Mouse (Mus musculus) urinary bladder, postnatal 10 days (tissue): ENCODE results near the gene Hsh2d.
A peak's percentile ranks its signal among the peaks of the same experiment; 100 is the strongest.

Experiments
- DNase-seq: peaks from one replicate; pipeline ENCODE4 v3.0.0; 2022; ENCODE audit warnings: low spot score

Hsh2d gene

GRCm38 (mm10) chr8:72189417-72190214 is at the start of gene Hsh2d:
Gene Hsh2d (plus strand): TSS chr8:72189638.
- no peak for DNase-seq

GRCm38 (mm10) chr8:72143256-72143824 is 46.1 kb upstream of the Hsh2d start:
- DNase-seq = no peak

- DNase-seq = no peak
Observed at GRCm38 (mm10) chr8:72144345-72144975, 45.0 kb upstream of the Hsh2d start.

DNA sequence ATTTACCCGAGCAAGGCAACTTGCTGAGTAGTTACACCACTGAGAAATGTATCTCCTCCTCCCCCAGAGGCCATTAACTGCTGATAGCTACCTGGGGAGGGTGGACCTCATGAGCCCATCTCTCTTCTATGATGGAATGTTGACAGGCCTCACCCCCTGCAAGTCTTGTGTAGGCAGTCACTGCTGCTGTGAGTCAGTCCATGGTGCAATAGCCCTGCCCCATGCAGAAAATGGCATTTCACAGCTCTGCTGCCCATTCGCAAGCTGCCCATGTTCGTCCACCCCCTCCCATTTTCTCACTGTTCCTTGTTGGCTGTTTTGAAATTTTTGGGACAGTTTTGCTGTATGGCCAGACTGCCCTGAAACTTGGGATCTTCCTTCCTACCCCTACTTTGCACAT is 43.9 kb upstream of the Hsh2d start:
- no peak for DNase-seq

- no peak for DNase-seq
Observed at GRCm38 (mm10) chr8:72146056-72146455, 43.4 kb upstream of the Hsh2d start.

DNA sequence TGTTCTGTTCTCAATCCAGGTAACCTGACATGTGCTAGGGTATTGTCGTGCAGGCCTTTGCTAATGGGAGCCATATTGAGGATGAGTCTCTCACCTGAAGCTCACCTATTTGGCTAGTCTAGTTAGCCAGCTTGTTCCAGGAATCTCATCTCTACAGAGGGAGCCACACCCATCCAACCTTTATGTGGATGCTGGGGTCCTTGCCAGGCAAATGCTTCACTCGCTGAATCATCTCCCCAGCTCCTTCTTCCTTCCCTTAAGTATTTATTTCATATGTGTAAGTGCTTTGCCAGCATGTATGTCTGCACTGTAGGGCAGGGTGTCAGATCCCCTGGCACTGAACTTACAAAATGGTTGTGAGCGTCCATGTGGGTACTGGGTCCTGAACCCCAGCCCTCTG is 42.9 kb upstream of the Hsh2d start:
- DNase-seq = no peak

DNA sequence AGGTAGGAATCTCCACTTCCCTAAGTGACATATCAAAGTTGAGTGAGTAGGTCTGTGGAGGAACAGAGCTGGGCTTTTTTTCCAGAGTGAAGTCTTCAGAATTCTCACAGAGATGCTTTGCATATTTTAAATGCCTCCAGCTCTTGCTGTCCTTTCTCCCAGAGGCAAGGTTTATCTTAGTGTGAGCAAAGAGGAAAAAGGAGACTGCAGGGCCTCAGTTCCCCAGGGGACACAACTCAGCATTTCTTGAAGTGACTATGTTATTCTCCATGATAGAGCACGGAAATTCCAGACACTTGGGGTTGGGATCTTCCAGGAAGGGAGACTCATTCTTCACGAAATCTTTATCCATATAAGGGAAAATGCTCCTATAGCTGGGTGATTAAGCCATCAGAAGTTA is 42.2 kb upstream of the Hsh2d start:
- DNase-seq = no peak

DNA sequence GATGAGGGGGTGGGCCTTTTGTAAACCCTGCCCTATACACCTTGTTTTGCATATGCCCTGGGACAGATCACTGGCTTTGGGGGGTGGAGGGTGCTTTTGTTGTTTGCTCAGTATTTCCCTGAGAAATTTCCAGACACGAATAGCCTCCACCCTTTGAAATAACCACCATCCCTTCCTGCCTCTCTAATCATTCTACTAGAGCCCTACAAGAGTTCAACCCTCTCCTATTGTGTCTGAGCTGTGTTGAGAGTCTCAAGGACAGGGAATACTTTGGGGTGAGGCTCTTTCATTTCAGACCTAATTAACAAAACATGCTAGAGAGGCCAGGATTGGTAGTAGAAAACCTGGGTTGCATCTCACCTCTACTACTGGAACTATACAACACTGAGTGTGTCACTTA is 40.4 kb upstream of the Hsh2d start:
- no peak for DNase-seq

GRCm38 (mm10) chr8:72151418-72152078 is 37.9 kb upstream of the Hsh2d start:
- no peak for DNase-seq

- DNase-seq = no peak
Observed at GRCm38 (mm10) chr8:72153382-72153781, 36.1 kb upstream of the Hsh2d start.

DNA sequence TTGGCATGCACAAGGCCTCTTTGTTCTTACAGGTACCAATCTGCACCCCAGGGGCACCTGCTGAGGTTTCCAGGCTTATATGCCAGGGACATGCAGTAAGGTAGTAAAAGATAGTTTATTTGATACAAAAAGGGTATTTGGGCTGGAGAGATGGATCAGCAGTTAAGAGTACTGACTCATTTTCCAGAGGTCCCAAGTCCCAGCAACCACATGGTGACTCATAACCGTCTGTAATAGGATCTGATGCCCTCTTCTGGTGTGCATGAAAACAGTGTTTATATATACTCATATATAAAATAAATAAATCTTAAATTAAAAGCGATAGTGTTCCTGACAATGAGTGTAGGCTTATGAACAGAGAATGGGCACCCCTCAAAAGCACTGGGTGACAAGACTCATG is 31.3 kb upstream of the Hsh2d start:
- DNase-seq = no peak

- DNase-seq = no peak
Observed at GRCm38 (mm10) chr8:72158726-72159125, 30.7 kb upstream of the Hsh2d start.

DNA sequence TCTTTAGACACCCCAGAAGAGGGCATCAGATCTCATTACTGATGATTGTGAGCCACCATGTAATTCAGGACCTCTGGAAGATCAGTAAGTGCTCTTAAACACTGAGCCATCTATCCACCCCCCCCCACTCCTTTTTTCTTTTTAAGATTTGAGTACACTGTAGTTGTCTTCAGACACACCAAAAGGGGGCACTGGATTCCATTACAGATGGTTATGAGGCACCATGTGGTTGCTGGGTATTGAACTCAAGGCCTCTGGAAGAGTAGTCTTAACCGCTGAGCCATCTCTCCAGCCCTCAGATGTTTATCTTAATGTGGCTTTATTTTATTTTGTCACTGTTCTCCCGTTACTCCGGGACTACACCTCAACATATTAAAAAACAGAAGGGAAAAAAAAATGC is 29.4 kb upstream of the Hsh2d start:
- DNase-seq = no peak

GRCm38 (mm10) chr8:72160707-72161697 is 28.4 kb upstream of the Hsh2d start, which contains the start of gene Rab8a:
Gene Rab8a (plus strand): TSS chr8:72161200.
- peak; percentile 99 for DNase-seq

- DNase-seq = no peak
Observed at GRCm38 (mm10) chr8:72162821-72163220, 26.6 kb upstream of the Hsh2d start.

DNA sequence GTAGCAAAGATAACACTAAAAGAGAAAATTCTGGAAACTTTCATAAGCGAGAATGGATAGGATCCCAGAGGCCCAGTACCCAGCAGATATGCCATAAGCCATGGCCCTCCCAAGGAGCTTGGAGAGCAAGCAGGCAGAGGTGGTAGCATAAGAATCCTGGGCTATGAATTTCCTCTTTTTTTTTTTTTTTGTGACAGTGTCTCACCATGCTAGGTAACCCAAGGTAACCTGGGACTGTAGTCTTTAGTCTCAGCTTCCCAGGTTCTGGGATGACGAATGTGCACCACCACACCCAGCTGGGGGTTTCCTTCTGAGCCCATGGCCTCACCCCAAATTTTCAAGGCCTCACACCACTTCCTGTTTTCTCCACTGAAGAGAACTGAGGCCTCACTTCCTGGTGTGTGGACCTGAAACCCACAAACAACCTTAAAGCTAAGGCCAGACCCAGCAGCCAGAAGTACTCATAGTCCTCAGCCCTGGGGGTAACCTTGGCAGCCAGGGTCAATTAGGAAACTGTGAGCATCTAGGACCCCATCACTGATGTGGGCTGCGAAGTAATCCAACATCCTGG is 20.3 kb upstream of the Hsh2d start:
- DNase-seq = no peak

DNA sequence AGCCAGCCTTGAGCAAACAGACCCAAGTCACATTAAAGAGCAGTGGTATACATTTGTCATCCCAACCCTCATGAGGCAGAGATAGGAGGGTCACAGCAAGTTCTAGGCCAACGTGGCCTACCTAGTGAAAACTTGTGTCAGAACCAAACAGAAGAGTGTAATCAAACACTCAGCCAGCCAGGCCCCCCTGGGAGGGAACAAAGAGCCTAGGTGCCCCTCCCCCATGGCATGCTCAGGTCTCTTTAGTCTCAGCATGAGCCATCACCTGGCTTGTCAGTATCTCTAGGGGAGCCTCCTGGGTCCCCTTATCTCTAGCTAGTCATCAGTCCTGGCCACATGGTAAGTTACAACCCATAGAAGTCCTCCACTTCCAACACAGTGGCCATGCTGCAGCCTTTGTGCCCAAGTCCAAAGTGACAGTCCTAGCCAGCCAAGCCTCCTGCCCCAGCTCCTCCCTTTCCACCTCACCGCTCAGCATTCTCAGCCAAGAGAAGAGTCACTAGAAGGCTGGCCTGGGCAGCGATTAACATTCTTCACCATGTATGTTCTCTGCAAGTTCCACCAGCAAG is 19.7 kb upstream of the Hsh2d start:
- DNase-seq = no peak

DNA sequence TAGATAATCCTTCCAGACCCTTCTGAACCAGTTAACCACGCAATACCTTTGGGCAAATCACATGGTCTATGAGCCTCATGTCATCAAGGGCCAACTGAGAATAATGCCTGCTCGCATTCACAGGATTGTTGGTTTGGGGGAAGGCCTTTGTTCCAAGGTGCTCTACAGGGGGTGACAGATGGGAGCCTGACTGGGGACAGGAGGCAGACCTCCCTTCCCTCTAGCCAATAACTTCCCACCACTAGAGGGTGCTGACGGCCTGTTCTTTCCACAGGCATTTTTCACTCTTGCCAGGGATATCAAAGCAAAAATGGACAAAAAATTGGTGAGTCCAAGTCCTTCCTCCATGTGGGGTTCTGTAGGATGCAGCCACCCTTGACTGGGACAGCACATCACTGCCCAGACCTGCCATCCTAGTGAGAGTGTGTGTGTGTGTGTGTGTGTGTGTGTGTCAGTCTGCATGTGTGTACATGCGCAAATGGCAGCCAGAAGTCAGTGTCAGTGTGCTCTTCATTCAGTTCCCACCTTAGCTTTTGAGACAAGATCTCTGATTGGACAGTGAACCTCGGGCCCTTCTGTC is 12.0 kb upstream of the Hsh2d start:
- no peak for DNase-seq

GRCm38 (mm10) chr8:72183554-72184202 is 5.8 kb upstream of the Hsh2d start:
- DNase-seq = no peak

DNA sequence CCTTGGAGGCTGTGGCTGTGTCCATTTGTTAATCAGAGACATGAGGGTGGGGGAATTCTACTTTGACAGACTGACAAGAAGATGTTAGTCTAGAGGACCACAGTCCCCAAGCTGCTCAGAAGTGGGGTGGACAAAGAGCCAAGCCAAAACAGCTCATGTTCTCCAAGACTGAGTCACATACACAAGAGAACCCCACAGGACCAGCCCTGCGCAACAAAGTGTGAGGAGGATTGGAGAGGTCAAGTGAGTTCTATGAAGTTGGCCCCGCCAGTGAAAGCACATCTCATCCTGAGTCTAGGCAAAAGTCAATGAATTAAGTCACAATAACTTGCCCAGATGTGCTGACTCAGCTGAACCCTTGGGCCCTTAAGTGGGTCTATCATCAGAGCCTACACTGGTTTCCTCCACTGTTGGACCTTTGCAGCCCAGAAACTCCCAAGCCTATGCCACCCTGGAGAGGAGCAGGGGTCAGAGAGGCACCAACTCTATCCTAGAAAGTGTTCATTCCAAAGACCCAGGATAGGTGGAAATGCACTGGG is 1.6 kb upstream of the Hsh2d start:
- DNase-seq = no peak
